Mouse (Mus musculus) C2C12 (cell line): ENCODE data around the gene Dmrt1.

Experiments
- CTCF ChIP-seq: IDR thresholded peaks from one replicate; pipeline ENCODE4 v1.5.1; 2011; ENCODE audit not compliant: control insufficient read depth, insufficient read depth, insufficient read length
- USF1 ChIP-seq: IDR thresholded peaks from one replicate; pipeline ENCODE4 v1.6.1; 2011; ENCODE audit warnings: low read depth, mild to moderate bottlenecking, control low read depth, moderate library complexity

GRCm38 (mm10) chr19:25638766-25639361 lies 133.4 kb downstream of the Dmrt1 start:
- TF ChIP-seq CTCF (no peak), USF1 (no peak)
